Mouse (Mus musculus): ENCODE measurements around the gene Kdm4b.

The Kdm4b gene

DNA sequence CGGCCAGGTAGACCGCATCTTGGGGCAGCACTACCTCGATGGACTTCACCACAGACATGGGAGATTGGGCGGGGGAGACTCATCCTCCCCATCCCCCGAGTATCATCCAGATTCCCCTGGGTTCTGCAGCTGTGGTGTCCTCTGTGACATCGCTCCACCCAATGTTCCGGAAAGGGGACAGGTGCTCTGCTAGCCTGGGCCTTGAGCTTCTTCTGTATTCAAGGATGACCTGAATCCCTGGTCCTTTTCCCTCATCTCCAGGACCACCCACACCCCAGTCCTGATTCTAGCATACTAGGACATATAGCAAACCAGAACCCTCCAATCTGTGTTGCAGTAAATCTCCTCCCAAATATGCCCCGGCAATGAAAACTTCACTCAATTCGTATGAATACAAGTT, 25.7 kb upstream of the Kdm4b start, which contains the start of gene Arrdc5:
Gene Arrdc5 (minus strand): TSS at position 101 of the 400 bp plus-strand sequence.
- no peak for DNase-seq (ENCODE audit: low spot score)

DNA sequence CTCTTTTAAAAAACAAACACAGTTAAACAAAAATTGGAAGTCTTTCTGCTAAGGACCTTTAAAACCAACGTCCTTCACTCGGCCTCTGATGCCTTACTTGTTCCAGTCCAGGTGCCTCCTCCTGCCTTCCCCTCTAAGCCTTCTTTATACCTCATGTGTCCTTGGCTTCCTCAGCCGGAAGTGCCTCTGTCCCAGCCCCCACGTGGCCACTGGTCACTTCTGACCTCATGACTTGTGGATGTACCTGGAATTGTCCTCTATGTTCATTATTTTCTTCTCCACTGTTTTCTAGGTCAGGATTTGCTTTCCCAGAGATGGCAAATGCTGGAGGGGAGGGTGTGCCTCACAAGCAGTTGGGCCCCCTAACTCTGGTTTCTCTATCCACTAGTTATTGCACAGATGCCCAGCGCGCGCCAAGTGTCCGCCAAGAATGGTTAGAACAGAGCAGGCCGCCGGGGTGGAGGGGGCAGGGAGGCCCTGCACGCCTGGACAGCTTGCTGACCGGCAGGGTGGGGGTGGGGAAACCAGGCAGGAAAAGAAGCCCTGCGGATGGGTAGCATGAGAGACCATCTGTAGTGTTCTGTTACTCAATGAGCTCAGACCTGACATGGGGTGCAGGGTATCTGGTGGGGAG, 23.4 kb upstream of the Kdm4b start:
- no peak for DNase-seq (ENCODE audit: low spot score)

DNA sequence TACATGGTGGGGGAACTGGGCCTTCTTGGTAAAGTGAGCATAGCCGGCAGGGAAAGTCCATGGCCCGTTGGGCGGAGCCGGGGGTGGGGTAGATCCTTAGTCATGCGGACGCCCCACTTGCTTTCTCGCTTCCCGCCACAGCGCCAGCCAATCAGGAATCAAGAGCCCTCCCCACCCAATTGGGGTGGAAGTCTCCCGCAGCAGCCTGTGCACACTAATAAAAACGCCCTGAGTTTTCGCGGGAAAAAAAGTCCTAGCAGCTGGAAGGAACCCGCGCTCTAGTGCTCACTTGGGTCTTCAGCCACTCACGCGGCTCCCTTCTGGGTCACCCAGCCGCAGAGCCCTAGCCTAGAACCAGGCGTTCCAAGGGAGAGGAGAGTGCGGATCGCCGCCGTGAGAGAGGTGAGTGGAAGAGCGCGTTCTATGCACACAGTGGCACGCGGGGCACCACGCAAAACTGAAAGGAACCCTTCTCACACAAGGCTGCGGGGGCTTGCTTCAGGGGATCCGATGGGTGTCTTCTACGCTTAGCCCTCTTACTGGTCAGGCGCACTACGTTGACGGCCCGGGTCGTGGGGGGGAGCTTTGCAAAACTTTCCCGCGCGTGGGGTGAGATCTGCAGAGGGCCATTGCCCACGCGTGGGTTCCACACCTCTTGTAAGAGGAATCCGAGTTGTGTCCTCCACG, 22.6 kb upstream of the Kdm4b start, which contains the start of gene Uhrf1:
Gene Uhrf1 (plus strand): TSS at position 162 of the 687 bp plus-strand sequence.
- peak; percentile 47 for DNase-seq (ENCODE audit: low spot score)

DNA sequence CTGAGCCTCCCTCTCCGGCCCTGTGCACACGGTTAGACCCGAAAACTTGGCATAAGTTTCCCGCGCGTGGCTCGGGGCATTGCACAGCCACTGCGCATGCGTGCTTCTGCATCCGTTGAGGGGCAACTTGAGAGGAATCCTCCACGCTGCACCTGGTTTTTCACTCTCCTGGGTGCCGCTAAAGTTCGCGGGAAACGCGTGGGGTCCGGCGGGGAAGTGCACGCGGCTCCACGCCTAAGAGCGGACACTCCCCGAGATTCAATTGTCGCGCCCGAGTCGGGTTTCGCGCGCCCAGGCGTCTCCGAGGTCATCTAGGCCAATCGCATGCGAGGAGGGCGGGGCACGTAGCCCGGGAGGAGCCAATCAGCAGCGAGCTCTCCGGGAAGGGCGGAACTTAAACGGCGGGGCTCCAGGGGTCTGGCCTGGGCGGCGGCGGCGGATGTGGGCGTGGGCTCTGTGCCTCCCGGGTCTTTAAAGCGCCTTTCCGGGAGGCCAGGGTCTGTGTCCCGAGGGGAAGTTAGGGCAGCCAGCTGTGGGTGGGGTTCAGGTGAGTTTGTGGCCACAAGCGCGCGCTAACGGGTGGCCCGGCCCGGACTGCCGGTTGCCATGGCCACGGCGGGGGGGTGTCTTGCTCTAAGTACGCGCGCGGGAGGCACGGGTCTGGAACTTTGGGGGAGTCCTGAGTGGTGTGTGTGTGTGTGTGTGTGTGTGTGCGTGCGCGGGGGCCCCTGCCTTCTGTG, 21.8 kb upstream of the Kdm4b start:
- peak; percentile 94 for DNase-seq (ENCODE audit: low spot score)

DNA sequence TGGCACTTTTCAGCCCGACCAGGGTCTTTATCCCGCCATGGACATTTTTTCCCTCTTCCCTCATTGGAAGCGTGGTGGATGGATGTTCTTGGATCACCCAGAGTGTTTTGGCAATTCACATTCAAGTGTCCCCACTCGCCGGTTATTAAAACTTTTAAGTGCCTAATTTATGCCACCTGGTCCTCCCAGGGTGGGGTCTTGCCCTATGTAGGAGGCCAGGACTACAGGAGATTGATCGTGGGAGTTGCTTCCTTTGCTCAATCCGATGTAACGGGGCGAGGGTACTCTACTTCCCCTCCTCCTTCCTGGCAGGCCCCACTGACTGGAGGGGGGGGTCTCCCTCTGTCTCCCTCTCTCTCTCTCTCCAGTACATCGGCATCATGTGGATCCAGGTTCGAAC, 21.1 kb upstream of the Kdm4b start:
- DNase-seq (ENCODE audit: low spot score), result no peak

DNA sequence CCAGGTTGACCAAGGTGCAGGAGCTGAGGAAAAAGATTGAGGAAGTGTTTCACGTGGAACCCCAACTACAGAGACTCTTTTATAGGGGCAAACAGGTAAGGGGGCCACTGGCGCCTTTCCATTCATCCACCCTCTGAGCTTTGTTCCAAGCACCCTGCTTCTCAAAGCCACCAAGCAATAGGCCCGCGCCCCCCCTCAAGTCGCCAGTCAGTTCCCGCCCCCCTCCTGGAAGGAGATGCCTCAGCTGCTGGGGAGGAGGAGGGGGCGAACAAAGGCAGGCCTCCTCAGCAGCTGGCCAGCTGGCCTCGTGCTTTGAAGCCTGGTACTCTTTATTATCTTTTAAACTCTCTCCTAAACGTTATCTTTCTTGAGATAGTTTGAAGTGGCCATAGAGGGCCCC, 20.7 kb upstream of the Kdm4b start:
- DNase-seq (ENCODE audit: low spot score), result no peak

DNA sequence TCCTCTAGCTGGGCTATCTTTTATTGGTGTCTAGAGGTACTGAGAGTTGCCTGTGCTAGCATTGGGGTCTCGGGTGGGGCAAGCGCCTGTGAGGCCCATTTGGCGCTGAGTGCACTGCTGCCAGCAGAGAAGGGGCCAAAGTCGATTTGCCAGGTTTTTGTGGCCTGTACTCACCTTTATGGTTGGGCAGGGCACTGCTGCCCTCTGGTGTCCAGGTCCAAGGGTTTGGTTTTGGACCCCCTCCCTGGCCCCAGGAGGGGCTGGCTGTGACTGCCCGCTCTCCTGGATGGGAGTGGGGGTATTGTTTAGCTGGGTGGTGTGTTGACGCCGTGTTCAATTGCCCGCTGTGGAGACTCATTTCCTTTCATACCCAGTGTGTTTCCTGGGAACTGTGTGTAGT, 20.0 kb upstream of the Kdm4b start:
- DNase-seq (ENCODE audit: low spot score), result no peak

DNA sequence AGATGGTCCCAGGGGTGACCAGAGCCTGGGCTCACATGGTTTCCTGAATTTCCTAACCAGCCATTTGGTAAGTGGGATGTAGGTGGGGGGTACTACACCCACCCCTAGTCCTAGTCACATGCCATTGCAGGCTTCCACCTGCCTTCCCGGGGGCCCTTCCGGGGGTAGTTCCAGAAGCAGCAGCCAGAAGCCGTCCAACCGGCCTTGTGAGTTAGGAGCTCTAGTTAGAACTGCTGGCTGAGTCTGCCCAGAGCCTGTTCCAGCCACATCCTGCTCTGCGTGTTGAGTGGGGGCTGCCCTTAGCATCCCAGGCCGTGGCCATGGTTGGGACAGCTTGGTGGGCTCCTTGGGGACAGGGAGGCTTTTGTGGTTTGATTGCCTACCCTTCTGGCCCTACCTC, 17.8 kb upstream of the Kdm4b start:
- DNase-seq (ENCODE audit: low spot score), result no peak

DNA sequence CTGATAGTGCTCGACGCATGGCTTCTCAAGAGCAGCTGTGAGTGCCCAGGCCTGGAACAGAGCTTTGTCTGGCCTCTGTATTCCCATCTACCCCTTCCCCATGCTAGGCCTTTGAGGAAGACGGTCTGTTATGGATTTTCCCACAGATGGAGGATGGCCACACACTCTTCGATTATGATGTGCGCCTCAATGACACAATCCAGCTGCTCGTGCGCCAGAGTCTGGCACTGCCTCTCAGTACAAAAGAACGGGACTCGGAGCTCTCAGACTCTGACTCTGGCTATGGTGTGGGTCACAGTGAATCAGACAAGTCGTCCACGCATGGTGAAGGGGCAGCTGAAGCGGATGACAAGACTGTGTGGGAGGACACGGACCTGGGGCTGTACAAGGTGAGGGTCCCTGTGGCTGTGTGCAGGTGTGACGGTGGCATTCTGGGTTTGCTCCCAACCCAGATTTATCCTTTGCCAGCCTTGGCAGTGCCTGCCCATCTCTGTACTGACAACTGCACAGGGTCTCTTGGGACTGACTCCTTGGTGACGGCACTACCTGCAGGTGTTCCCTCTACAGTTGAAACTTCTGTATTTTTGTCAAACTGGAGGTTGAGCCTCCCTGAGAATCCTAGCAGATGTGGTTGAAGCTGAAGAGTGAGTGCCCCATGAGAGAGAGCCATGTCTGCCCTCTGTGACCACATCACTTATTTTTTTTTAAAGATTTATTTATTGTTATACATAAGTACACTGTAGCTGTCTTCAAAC, 16.5 kb upstream of the Kdm4b start:
- no peak for DNase-seq (ENCODE audit: low spot score)

DNA sequence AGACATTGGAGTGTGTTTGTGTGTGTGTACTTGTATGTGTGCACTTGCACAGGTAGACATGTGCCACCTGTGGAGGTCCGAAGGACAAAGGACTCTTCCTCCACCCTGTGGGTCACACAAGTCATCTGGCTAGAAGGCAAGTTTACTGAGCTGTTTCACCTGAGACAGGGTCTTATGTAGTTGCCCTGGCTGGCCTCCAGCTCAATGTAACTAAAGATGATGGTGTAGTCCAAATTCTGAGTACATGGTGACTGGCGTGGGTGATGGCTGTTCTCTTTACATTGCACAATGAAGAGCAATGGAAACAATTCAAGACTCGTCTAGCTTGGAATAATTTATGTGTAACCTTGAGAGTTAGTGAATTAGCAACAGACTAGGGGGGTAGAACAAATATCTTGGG, 1.4 kb upstream of the Kdm4b start:
- no peak for DNase-seq (ENCODE audit: low spot score)

DNA sequence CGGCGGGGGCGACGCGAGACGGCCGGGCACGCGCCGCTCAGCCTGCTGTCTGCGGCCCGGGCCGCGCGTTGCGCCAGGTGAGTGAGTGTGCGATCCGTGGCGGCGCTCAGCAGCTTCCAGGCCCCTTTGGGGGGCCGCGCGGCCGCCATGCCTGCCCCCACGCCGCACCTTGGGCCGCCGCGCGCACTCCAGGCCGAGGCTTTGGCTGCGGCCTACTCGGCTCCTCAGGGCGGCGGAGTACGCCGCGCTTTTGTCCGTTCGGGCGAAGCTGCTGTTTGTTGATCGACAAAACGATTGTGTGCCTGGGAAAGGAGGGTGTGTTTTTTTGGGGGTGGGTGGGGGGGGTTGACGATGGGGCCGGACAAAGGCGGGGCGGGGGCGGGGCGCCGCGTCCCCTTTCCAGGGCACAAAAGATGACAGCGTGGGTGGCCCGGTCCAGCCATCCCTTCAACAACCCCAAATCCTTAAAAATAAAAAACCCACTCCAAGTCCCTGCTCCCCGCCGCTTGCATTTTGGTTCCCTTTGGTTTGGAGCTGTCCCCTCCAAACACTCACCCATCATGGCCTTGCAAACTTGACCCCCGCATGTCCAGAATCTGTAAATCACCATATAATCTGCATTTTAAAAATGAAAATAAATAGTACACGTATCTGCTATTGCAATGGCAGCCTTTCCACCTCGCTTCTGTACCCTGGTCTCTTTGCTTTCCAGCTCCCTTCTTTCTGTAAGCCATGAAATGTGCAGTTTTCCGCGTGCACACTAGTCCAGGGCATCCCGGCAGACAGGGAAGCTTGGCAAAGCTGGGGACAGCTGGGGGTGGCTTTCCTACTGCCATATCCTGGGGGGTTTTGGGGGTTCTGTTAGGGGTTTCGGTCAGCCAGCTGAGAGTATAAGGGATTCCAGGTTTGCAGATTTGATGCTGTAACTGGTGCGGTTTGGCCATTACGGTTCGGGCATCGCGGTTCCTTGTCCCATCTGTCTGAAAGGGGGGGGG, 588 bp downstream of the Kdm4b start:
- DNase-seq (ENCODE audit: low spot score), result peak; percentile 37

DNA sequence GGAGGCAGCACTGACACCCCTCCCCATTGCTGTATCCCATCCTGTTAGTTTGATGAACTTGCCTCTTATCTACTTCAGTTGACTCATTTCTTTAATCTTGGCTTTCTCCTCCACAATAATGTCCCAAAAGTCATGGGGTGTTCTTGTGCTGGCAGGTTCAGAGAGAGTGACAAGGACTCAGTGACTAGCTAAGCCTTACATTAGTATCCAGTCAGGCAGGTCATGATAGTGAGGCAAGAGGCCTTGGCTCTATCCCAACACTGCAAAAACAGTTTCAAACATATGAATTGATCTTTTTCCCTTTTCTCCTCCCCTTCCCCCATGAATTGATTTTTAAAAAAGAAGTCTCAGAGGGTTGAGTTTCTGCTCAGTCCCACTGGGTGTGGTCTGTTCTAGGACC, 3.4 kb downstream of the Kdm4b start:
- peak; percentile 47 for DNase-seq (ENCODE audit: low spot score)

DNA sequence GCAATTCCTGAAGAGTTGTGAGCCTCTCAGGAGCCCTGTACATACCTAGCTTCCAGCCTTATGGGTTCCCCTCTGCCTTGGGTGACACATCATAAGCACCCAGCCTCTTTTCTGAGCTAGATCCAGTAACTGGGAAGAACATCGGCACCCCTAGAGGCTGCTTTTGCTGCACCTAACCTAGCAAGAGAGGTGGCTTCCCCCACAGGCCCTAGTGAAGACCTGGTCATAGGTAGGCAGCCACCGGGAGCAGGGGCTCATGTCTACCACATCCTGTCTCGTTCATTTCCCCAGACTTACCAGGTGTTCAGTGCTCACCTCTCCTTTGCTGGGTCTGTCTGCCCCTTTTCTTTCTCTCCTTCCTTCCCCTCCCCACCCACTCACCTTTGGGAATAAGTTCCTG, 4.5 kb downstream of the Kdm4b start:
- no peak for DNase-seq (ENCODE audit: low spot score)

DNA sequence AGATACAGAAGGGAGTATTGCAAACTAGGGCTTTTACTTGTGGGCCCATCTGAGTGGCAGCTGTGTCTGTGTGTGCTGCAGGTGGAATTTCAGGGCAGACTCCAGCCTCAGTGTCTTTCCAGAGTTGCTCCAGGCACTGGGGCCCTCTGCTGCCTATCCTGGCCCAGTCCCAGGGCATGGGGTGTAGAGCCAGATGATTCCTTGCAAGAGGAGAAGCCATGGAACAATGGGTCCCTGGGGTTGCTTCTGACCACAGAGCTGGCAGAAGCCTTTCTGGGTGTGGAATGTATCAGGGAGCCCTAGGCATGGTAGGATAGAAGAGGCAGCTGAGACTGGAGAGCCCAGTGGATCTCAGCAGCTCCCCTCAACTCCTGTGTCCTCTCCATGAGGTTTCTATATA, 5.4 kb downstream of the Kdm4b start:
- peak; percentile 92 for DNase-seq (ENCODE audit: low spot score)

DNA sequence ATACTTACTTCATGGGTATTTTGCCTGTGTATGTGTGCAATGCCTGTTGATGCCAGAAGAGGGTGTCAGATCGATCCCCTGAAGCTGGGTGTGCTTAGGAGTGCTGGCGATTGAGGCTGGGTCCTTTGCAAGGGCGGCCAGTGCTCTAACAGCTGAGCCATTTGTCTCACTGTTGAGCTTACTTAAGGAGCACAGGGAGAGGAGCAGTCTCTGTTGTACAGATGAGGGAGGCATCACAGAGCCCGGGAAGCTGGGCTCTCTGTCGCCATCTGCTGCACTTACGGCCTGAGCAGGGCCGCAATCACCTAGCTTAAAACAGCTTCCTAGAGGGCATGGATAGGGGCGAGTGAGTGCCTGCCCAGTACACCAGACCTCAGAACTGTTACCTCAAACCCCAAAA, 7.1 kb downstream of the Kdm4b start:
- no peak for DNase-seq (ENCODE audit: low spot score)

DNA sequence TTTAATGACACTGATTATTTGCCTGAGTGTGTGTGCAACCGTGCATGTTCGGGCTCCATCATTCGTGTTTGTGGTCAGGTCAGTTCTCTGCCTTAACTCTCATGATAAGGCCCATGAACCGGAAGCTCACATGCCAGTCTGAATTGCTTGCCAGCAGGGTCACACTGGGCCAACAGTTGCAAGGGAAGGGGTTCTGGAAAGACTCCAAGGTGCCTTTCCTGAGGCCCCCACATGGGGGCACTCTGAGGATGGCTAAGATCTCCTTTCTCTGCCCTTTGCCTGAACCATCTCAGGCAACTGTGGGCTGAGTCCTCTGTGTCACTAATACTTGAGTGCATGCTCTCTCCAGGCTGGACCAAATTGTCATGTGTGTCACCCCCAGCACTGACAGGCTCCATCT, 11.3 kb downstream of the Kdm4b start:
- peak; percentile 73 for DNase-seq (ENCODE audit: low spot score)

DNA sequence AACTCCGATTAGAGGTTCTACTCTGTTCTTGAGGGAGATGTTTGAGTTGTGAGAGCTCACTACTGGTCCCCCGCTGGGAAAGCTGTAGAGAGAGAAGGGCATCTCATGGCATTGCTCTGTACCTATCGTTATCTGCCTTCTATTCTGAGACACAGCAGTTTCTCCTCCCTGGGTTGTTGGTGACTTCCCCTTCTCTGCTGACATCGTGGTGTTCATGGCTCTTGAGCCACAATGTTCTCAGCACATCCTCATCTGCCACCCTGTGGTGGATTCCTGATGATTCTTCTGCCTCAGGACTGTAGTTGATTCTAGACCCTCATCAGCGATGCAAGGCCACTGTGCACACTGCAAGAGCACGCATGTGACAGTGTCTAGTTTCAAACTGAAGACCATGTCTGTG, 11.9 kb downstream of the Kdm4b start:
- no peak for DNase-seq (ENCODE audit: low spot score)

DNA sequence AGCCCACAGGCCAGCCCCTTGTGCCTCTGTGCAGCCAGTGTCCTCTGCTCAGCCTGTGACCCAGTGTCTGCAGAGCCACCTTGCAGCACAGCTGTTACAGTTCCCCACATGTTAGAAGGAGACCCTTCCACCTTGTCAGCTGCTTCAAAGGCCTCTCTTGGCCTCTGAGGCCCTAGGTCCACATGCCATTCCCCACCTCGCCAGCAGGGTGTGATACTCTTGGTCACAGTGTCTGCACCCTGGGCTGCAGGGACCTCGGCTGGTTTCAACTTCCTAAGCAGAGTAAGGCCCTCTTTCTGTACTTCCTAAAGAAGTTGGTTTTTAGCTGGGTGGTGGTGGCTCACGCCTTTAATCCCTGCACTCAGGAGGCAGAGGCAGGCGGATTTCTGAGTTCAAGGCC, 13.0 kb downstream of the Kdm4b start:
- peak; percentile 31 for DNase-seq (ENCODE audit: low spot score)

DNA sequence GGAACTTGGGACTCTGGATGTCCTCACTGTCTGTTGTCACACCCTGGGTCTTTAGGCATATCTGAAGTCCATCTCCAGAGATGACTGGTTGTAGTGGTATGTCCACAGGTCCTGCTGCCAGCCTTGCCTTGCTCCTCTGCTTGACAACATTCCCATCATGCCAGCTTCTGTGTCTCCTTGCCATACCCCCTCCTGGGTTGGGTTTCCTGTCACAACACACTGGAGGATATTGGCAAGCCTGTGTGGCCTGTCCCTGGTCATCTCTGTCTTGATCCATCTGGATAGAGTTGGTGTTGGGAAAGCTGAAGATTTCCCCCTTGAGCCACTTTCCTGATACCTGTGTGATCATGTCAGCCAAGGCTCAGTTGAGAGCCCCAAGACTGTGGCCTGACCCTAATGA, 14.9 kb downstream of the Kdm4b start:
- DNase-seq (ENCODE audit: low spot score), result no peak

DNA sequence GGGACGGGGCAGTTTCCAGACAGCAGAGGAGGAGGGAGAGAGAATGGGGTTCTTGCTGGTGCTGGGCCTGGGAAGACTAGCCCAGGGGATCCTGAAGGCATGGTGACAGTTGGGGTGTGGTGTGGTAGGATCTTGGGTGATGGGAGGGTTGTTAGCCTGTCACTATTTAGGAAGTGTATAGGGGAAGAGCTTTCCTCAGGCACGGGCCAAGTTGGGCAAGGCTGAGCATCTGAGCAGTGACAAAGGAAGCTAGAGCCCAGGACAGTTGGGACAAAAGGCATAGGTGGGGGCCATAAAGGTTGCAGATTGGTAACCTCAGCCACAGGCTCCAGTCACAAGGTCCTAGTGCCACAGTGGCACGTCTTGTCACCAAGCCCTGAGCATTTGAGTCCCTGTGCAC, 17.6 kb downstream of the Kdm4b start:
- no peak for DNase-seq (ENCODE audit: low spot score)

DNA sequence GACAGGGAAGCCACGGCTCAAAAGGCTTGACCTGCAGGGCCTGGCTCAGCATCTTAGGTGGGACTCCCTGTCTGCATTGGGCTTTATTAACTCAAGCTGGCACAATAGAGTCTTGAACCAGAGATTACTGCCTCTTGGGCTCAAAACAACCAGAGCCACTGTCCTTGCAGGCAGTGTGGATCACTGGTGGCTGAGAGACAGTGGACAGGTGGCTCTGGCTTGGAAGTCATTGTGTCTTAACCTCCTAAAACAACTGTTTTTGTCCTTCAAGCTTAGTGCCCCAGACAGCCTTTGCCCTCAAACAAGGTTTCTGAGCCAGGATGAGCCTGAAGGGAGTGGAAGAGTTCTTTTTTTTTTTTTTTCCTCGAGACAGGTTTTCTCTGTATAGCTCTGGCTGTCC, 19.5 kb downstream of the Kdm4b start:
- no peak for DNase-seq (ENCODE audit: low spot score)
